Mouse (Mus musculus): ENCODE measurements around the gene Rbm3. TPM values are rescaled to one million over a fixed set of nuclear protein-coding genes. Genes with fewer than 3 reads are reported as not detected.
"Not testable (repeated sequence)": the region's sequence is repeated elsewhere in the genome, so short reads cannot be mapped to it uniquely, and the experiment has no call there.

Gene Rbm3
- polyA plus RNA-seq, 1 experiment from 2014 or later = 486 TPM

GRCm38 (mm10) chrX:8101017-8101416, 44.7 kb downstream of the Rbm3 start:
- H3K27ac ChIP-seq (ENCODE audit: low read length) = no peak overlapping the region
- H3K9me3 ChIP-seq (ENCODE audit: control insufficient read depth, low read length) = no peaks in the 10 kb centered on the region
- no peaks in the 10 kb centered on the region for H3K36me3 ChIP-seq (ENCODE audit: control insufficient read depth, insufficient read depth, low read length)
- H3K27me3 ChIP-seq (ENCODE audit: control insufficient read depth, insufficient read depth, low read depth, low read length) = no peaks in the 10 kb centered on the region
- no peak for ATAC-seq (ENCODE audit: low read depth)
- WGBS = 24% methylated on average over 3 of the region's 3 CpGs
- H3K9ac ChIP-seq (ENCODE audit: low read length) = no peak overlapping the region
- no peak overlapping the region for H3K4me2 ChIP-seq (ENCODE audit: low read depth, low read length)
- peaks cover 5% of the 10 kb centered on the region; the same call in 1 of the 2 replicates for H3K4me1 ChIP-seq (replicated peaks; ENCODE audit: control insufficient read depth, insufficient read depth, low read length)
- H3K4me3 ChIP-seq (ENCODE audit: low read length) = no peak overlapping the region

GRCm38 (mm10) chrX:8099435-8099834, 46.2 kb downstream of the Rbm3 start:
- Histone ChIP-seq H3K27ac (ENCODE audit: low read length) (no peak overlapping the region), H3K4me2 (ENCODE audit: low read depth, low read length) (no peak overlapping the region), H3K9ac (ENCODE audit: low read length) (no peak overlapping the region), H3K36me3 (ENCODE audit: control insufficient read depth, insufficient read depth, low read length) (no peaks in the 10 kb centered on the region), H3K27me3 (ENCODE audit: control insufficient read depth, insufficient read depth, low read depth, low read length) (no peaks in the 10 kb centered on the region), H3K9me3 (ENCODE audit: control insufficient read depth, low read length) (no peaks in the 10 kb centered on the region), H3K4me3 (ENCODE audit: low read length) (no peak overlapping the region), H3K4me1 (replicated peaks; ENCODE audit: control insufficient read depth, insufficient read depth, low read length) (peaks cover 5% of the 10 kb centered on the region; the same call in 1 of the 2 replicates)
- ATAC-seq (ENCODE audit: low read depth) = no peak
- WGBS = 43% methylated on average over 4 of the region's 4 CpGs

DNA sequence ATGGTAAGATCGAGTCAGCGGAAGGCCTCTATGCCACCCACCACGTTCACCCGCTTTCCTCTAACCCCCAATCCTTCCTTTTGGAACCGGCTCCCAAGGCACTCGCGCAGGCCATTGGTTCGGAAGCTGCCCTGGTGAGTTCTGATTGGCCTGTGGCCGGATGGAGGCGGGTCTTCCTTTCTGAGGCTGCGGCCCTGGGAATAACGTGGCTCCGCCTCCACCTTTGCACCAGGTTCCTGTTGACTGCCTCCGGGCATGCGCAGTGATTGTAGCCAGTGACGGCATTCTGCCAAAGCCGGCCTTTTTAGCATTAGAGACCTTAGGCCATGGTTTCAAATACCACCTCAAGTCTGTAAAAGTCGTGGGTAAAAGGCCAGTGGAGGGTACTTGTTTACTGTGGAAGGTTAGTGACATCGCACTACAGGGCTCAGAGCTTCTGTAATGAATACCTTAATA, 48.9 kb downstream of the Rbm3 start:
- Histone ChIP-seq H3K9me3 (ENCODE audit: control insufficient read depth, low read length) (no peaks in the 10 kb centered on the region), H3K27me3 (ENCODE audit: control insufficient read depth, insufficient read depth, low read depth, low read length) (no peaks in the 10 kb centered on the region), H3K4me2 (ENCODE audit: low read depth, low read length) (peak overlapping the region; percentile 54), H3K4me3 (ENCODE audit: low read length) (peak overlapping the region; percentile 36), H3K27ac (ENCODE audit: low read length) (peak overlapping the region; percentile 52), H3K36me3 (ENCODE audit: control insufficient read depth, insufficient read depth, low read length) (no peaks in the 10 kb centered on the region), H3K9ac (ENCODE audit: low read length) (peak overlapping the region; percentile 46), H3K4me1 (replicated peaks; ENCODE audit: control insufficient read depth, insufficient read depth, low read length) (peaks cover 5% of the 10 kb centered on the region; the same call in 1 of the 2 replicates)
- WGBS = 8% methylated on average over 17 of the region's 19 CpGs
- peak; percentile 98 for ATAC-seq (ENCODE audit: low read depth)

GRCm38 (mm10) chrX:8096068-8096786, 49.5 kb downstream of the Rbm3 start:
- 15% methylated on average over 16 of the region's 48 CpGs for WGBS
- not testable (repeated sequence) for H3K9ac ChIP-seq (ENCODE audit: low read length)

DNA sequence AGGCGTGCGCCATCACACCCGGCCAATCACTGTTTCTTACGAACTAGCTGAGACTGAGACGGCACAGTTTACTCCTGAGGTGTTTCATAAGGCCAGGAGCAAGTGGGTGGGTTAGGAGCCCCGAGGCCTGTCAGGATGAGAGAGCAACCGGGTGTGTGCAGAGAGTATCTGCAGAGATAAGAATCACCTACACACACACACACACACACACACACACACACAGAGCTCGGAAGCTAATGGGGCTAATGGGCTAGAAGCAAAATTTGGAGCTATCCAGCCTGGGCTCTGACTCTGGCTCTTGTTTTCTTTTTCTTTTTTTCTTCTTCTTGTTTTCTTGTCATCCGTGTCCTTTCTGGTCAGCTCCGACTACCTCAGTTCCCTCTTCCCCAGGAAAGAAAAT, 50.1 kb downstream of the Rbm3 start:
- H3K4me3 ChIP-seq (ENCODE audit: low read length) = peak overlapping the region; percentile 40
- WGBS = 69% methylated on average over 10 of the region's 10 CpGs
- no peaks in the 10 kb centered on the region for H3K36me3 ChIP-seq (ENCODE audit: control insufficient read depth, insufficient read depth, low read length)
- no peak overlapping the region for H3K9ac ChIP-seq (ENCODE audit: low read length)
- no peaks in the 10 kb centered on the region for H3K4me1 ChIP-seq (replicated peaks; ENCODE audit: control insufficient read depth, insufficient read depth, low read length)
- H3K27me3 ChIP-seq (ENCODE audit: control insufficient read depth, insufficient read depth, low read depth, low read length) = no peaks in the 10 kb centered on the region
- no peak for ATAC-seq (ENCODE audit: low read depth)
- peak overlapping the region; percentile 44 for H3K4me2 ChIP-seq (ENCODE audit: low read depth, low read length)
- H3K27ac ChIP-seq (ENCODE audit: low read length) = no peak overlapping the region
- H3K9me3 ChIP-seq (ENCODE audit: control insufficient read depth, low read length) = no peaks in the 10 kb centered on the region

More at GRCm38 (mm10) chrX:8096068-8096786, 49.5 kb downstream of the Rbm3 start:
- H3K4me1 ChIP-seq (replicated peaks; ENCODE audit: control insufficient read depth, insufficient read depth, low read length); H3K27ac ChIP-seq (ENCODE audit: low read length); H3K27me3 ChIP-seq (ENCODE audit: control insufficient read depth, insufficient read depth, low read depth, low read length); H3K36me3 ChIP-seq (ENCODE audit: control insufficient read depth, insufficient read depth, low read length); H3K9me3 ChIP-seq (ENCODE audit: control insufficient read depth, low read length): not testable (repeated sequence)
- H3K4me2 ChIP-seq (ENCODE audit: low read depth, low read length) = peak overlapping the region; percentile 44
- H3K4me3 ChIP-seq (ENCODE audit: low read length) = peak overlapping the region; percentile 40
- peak; percentile 94 for ATAC-seq (ENCODE audit: low read depth)

GRCm38 (mm10) chrX:8090954-8091347, 54.7 kb downstream of the Rbm3 start:
- WGBS = 72% methylated on average over 4 of the region's 5 CpGs
- ATAC-seq (ENCODE audit: low read depth); H3K27ac ChIP-seq (ENCODE audit: low read length): not testable (repeated sequence)

GRCm38 (mm10) chrX:8090346-8090953, 55.2 kb downstream of the Rbm3 start, which contains the start of gene Was:
TSS of gene Was (minus strand) at chrX:8090498.
- H3K9ac ChIP-seq (ENCODE audit: low read length) = no peak within 1 kb of the TSS
- 82% methylated on average over 14 of the region's 14 CpGs for WGBS

More at GRCm38 (mm10) chrX:8090954-8091347, 54.7 kb downstream of the Rbm3 start:
- H3K4me2 ChIP-seq (ENCODE audit: low read depth, low read length); H3K4me1 ChIP-seq (replicated peaks; ENCODE audit: control insufficient read depth, insufficient read depth, low read length); H3K4me3 ChIP-seq (ENCODE audit: low read length); H3K36me3 ChIP-seq (ENCODE audit: control insufficient read depth, insufficient read depth, low read length); H3K27me3 ChIP-seq (ENCODE audit: control insufficient read depth, insufficient read depth, low read depth, low read length); H3K9me3 ChIP-seq (ENCODE audit: control insufficient read depth, low read length); H3K9ac ChIP-seq (ENCODE audit: low read length): not testable (repeated sequence)

DNA sequence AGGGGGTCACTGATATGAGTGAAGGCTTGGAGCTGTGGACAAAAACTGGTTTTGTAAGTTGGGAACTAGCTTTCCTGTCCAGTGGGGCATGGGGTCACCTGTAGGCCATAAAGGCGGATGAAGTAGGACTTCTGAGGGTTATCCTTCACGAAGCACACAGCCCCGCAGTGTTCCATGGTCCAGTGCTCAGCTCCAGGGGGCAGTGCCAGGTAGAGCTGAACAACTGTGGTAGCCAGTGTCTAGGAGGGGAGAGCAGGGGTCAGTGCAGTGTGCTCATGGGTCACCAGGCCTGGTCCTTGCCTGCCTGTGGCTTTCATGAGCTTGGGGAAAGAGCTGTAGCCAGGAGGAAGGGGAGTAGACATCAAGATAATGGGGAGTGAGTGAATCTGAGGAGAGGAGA, 55.9 kb downstream of the Rbm3 start:
- H3K27me3 ChIP-seq (ENCODE audit: control insufficient read depth, insufficient read depth, low read depth, low read length) = no peaks in the 10 kb centered on the region
- no peaks in the 10 kb centered on the region for H3K9me3 ChIP-seq (ENCODE audit: control insufficient read depth, low read length)
- no peak overlapping the region for H3K4me2 ChIP-seq (ENCODE audit: low read depth, low read length)
- no peaks in the 10 kb centered on the region for H3K36me3 ChIP-seq (ENCODE audit: control insufficient read depth, insufficient read depth, low read length)
- ATAC-seq (ENCODE audit: low read depth) = no peak
- no peak overlapping the region for H3K9ac ChIP-seq (ENCODE audit: low read length)
- no peak overlapping the region for H3K27ac ChIP-seq (ENCODE audit: low read length)
- no peak overlapping the region for H3K4me3 ChIP-seq (ENCODE audit: low read length)
- H3K4me1 ChIP-seq (replicated peaks; ENCODE audit: control insufficient read depth, insufficient read depth, low read length) = no peaks in the 10 kb centered on the region
- 84% methylated on average over 3 of the region's 3 CpGs for WGBS

More at GRCm38 (mm10) chrX:8090346-8090953, 55.2 kb downstream of the Rbm3 start, which contains the start of gene Was:
- ATAC-seq (ENCODE audit: low read depth) = no peak
- Histone ChIP-seq H3K4me1 (replicated peaks; ENCODE audit: control insufficient read depth, insufficient read depth, low read length) (no peaks in the 10 kb centered on the region), H3K4me3 (ENCODE audit: low read length) (no peak within 1 kb of the TSS), H3K4me2 (ENCODE audit: low read depth, low read length) (no peak within 1 kb of the TSS), H3K27ac (ENCODE audit: low read length) (no peak within 1 kb of the TSS), H3K27me3 (ENCODE audit: control insufficient read depth, insufficient read depth, low read depth, low read length) (no peaks in the 10 kb centered on the region), H3K9me3 (ENCODE audit: control insufficient read depth, low read length) (no peaks in the 10 kb centered on the region), H3K36me3 (ENCODE audit: control insufficient read depth, insufficient read depth, low read length) (no peaks in the 10 kb centered on the region)

Measured in lung, embryonic 16.5 days (tissue).